Mouse (Mus musculus): ENCODE results near the gene Zbtb7a. TPM values are rescaled to one million over a fixed set of nuclear protein-coding genes. Genes with fewer than 3 reads are reported as not detected.
A peak's percentile ranks its signal among the peaks of the same experiment; 100 is the strongest.
"Not testable (repeated sequence)": the region's sequence is repeated elsewhere in the genome, so short reads cannot be mapped to it uniquely, and the experiment has no call there.

Gene Zbtb7a
- polyA plus RNA-seq, 1 experiment from 2014 or later = 34.2 TPM

DNA sequence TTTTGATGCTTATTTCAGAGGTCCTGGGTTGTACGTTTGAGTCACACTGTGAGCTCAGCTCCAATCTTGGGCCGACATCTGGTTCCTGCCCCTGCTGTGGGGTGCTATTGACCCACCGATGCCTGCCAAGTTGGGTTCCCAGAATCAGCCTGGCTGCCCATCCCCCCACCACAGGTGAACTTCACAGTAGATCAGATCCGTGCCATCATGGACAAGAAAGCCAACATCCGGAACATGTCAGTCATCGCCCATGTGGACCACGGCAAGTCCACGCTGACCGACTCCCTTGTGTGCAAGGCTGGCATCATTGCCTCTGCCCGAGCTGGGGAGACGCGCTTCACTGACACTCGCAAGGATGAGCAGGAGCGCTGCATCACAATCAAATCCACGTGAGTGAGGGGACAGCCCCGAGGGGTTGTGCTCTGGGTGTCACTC, 42.5 kb downstream of the Zbtb7a start:
- 7% methylated on average over 16 of the region's 16 CpGs for WGBS
- Histone ChIP-seq H3K27ac (ENCODE audit: low read depth, low read length) (peak overlapping the region; percentile 92), H3K4me3 (ENCODE audit: low read depth, low read length) (peak overlapping the region; percentile 100), H3K4me1 (replicated peaks; ENCODE audit: control insufficient read depth, insufficient read depth, low read length) (peaks cover 41% of the 10 kb centered on the region), H3K4me2 (peak overlapping the region; percentile 99), H3K27me3 (replicated peaks; ENCODE audit: control insufficient read depth, insufficient read depth, low read length) (no peaks in the 10 kb centered on the region), H3K9me3 (ENCODE audit: control insufficient read depth, low read length) (no peaks in the 10 kb centered on the region), H3K9ac (ENCODE audit: low read depth, low read length) (peak overlapping the region; percentile 100), H3K36me3 (ENCODE audit: control insufficient read depth, insufficient read depth, low read length) (peaks cover 52% of the 10 kb centered on the region)
- no peak for DNase-seq (ENCODE audit: low spot score)
- no peak for ATAC-seq (replicated peaks; ENCODE audit: low FRiP score)

DNA sequence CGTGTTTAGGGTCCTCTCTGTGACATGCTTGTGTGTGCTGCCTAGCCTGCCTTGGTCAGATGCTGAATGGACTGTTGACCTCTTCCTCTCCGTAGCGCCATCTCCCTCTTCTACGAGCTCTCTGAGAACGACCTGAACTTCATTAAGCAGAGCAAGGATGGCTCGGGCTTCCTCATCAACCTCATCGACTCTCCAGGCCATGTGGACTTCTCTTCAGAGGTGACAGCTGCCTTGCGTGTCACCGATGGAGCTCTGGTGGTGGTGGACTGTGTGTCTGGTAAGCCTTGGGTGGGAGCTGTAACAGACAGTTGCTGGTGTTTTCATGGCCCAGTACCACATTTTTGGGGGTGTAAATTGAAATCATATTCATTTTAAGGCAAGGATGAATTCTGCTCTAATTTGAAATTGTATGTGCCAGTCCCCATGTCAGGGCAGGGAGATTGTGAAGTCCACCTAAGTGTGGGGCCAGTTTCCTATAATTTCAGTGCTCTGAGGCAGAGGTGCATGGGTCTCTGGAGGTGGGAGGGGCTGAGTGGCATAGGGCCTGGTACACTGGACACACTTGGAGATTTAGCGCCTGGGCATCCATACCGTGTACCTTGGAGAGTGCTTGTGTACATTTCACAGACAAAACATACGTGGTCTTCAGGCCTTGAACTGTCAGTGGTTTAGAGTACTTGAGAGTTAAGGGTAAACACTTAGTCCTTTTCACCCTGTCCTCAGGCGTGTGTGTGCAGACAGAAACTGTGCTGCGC, 43.1 kb downstream of the Zbtb7a start:
- Histone ChIP-seq H3K27ac (ENCODE audit: low read depth, low read length) (peak overlapping the region; percentile 92), H3K4me1 (replicated peaks; ENCODE audit: control insufficient read depth, insufficient read depth, low read length) (peaks cover 41% of the 10 kb centered on the region), H3K27me3 (replicated peaks; ENCODE audit: control insufficient read depth, insufficient read depth, low read length) (no peaks in the 10 kb centered on the region), H3K4me2 (peak overlapping the region; percentile 99), H3K4me3 (ENCODE audit: low read depth, low read length) (peak overlapping the region; percentile 100), H3K9ac (ENCODE audit: low read depth, low read length) (peak overlapping the region; percentile 100), H3K9me3 (ENCODE audit: control insufficient read depth, low read length) (no peaks in the 10 kb centered on the region), H3K36me3 (ENCODE audit: control insufficient read depth, insufficient read depth, low read length) (peaks cover 52% of the 10 kb centered on the region)
- WGBS = 52% methylated on average over 14 of the region's 14 CpGs
- ATAC-seq (replicated peaks; ENCODE audit: low FRiP score) (no peak), DNase-seq (ENCODE audit: low spot score) (no peak)

DNA sequence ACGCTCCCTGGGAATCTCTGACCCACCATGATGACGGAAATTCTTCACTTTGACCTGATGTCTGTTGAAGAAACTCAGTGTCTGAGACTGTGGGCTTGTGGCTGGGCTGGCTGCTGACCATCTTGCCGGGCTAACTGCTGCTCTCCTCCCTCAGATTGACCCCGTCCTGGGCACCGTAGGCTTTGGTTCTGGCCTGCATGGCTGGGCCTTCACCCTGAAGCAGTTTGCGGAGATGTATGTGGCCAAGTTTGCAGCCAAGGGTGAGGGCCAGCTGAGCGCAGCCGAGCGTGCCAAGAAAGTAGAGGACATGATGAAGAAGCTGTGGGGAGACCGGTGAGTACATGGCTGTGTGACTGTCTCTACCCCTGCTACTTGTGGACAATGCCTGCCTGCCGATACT, 43.9 kb downstream of the Zbtb7a start:
- Histone ChIP-seq H3K36me3 (ENCODE audit: control insufficient read depth, insufficient read depth, low read length) (peaks cover 52% of the 10 kb centered on the region), H3K9ac (ENCODE audit: low read depth, low read length) (peak overlapping the region; percentile 30; the same call in 1 of the 2 replicates), H3K4me2 (peak overlapping the region; percentile 99), H3K4me1 (replicated peaks; ENCODE audit: control insufficient read depth, insufficient read depth, low read length) (peaks cover 39% of the 10 kb centered on the region), H3K9me3 (ENCODE audit: control insufficient read depth, low read length) (no peaks in the 10 kb centered on the region), H3K27me3 (replicated peaks; ENCODE audit: control insufficient read depth, insufficient read depth, low read length) (no peaks in the 10 kb centered on the region), H3K27ac (ENCODE audit: low read depth, low read length) (peak overlapping the region; percentile 92; the same call in 1 of the 2 replicates), H3K4me3 (ENCODE audit: low read depth, low read length) (peak overlapping the region; percentile 100)
- 93% methylated on average over 11 of the region's 11 CpGs for WGBS
- no peak for DNase-seq (ENCODE audit: low spot score)
- no peak for ATAC-seq (replicated peaks; ENCODE audit: low FRiP score)

DNA sequence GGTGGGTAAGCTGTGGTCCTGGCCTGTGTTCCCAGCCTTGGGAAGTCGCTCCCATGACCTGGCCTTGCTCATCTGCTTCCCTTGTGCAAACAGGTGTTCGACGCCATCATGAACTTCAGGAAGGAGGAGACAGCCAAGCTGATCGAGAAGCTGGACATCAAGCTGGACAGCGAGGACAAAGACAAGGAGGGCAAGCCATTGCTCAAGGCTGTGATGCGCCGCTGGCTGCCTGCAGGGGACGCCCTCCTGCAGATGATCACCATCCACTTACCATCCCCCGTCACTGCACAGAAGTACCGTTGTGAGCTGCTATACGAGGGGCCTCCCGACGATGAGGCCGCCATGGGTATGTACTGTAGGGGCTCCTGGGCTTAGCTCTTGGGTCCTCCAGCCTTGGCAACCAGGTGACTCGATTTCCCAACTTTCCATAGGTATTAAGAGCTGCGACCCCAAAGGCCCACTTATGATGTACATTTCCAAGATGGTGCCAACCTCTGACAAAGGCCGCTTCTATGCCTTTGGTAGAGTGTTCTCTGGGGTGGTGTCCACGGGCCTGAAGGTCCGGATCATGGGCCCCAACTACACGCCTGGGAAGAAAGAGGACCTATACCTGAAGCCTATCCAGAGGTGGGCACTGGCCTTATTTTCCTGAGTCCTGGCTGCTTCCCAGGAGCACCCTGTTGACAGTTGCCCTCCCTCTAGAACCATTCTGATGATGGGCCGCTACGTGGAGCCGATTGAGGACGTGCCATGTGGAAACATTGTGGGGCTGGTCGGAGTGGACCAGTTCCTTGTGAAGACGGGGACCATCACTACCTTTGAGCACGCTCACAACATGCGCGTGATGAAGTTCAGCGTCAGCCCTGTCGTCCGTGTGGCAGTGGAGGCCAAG, 44.7 kb downstream of the Zbtb7a start:
- peak overlapping the region; percentile 100; the same call in 1 of the 2 replicates for H3K4me3 ChIP-seq (ENCODE audit: low read depth, low read length)
- no peaks in the 10 kb centered on the region for H3K27me3 ChIP-seq (replicated peaks; ENCODE audit: control insufficient read depth, insufficient read depth, low read length)
- H3K9ac ChIP-seq (ENCODE audit: low read depth, low read length) = peak overlapping the region; percentile 30; the same call in 1 of the 2 replicates
- ATAC-seq (replicated peaks; ENCODE audit: low FRiP score) (no peak), DNase-seq (ENCODE audit: low spot score) (no peak)
- H3K4me2 ChIP-seq = no peak overlapping the region; the same call in 1 of the 2 replicates
- 88% methylated on average over 32 of the region's 32 CpGs for WGBS
- H3K4me1 ChIP-seq (replicated peaks; ENCODE audit: control insufficient read depth, insufficient read depth, low read length) = peaks cover 37% of the 10 kb centered on the region
- H3K36me3 ChIP-seq (ENCODE audit: control insufficient read depth, insufficient read depth, low read length) = peaks cover 52% of the 10 kb centered on the region
- H3K27ac ChIP-seq (ENCODE audit: low read depth, low read length) = peak overlapping the region; percentile 26
- no peaks in the 10 kb centered on the region for H3K9me3 ChIP-seq (ENCODE audit: control insufficient read depth, low read length)

DNA sequence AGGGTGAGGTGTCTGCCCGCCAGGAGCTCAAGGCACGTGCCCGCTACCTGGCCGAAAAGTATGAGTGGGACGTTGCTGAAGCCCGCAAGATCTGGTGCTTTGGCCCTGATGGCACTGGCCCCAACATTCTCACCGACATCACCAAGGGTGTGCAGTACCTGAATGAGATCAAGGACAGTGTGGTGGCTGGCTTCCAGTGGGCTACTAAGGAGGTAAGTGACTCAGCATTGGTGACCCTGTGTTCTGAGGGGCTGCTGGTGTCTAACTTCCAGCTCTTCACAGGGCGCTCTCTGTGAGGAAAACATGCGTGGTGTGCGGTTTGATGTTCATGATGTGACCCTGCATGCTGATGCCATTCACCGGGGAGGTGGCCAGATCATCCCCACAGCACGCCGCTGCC, 45.9 kb downstream of the Zbtb7a start:
- H3K27ac ChIP-seq (ENCODE audit: low read depth, low read length) = no peak overlapping the region; the same call in 1 of the 2 replicates
- no peak for DNase-seq (ENCODE audit: low spot score)
- H3K36me3 ChIP-seq (ENCODE audit: control insufficient read depth, insufficient read depth, low read length) = peaks cover 55% of the 10 kb centered on the region
- H3K4me1 ChIP-seq (replicated peaks; ENCODE audit: control insufficient read depth, insufficient read depth, low read length) = peaks cover 30% of the 10 kb centered on the region
- H3K27me3 ChIP-seq (replicated peaks; ENCODE audit: control insufficient read depth, insufficient read depth, low read length) = no peaks in the 10 kb centered on the region
- WGBS = 92% methylated on average over 13 of the region's 13 CpGs
- no peak overlapping the region for H3K9ac ChIP-seq (ENCODE audit: low read depth, low read length)
- H3K4me3 ChIP-seq (ENCODE audit: low read depth, low read length) = 0 out of 2 replicates have a peak overlapping the region, but pooled peaks have one; percentile 7
- no peaks in the 10 kb centered on the region for H3K9me3 ChIP-seq (ENCODE audit: control insufficient read depth, low read length)
- H3K4me2 ChIP-seq = no peak overlapping the region
- no peak for ATAC-seq (replicated peaks; ENCODE audit: low FRiP score)

DNA sequence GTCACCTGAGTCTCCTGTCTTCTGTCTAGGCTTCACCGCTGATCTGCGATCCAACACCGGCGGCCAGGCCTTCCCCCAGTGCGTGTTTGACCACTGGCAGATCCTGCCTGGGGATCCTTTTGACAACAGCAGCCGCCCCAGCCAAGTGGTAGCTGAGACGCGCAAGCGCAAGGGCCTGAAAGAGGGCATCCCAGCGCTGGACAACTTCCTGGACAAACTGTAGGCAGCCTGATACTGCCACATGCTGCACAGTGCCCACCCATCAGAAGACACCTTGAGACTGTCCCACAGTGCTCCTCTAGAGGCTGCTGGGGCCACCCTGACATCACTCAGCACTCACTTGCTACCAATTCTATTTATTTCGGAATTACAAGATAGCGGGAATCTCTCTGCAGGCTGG, 46.8 kb downstream of the Zbtb7a start:
- not testable (repeated sequence) for DNase-seq (ENCODE audit: low spot score); H3K27me3 ChIP-seq (replicated peaks; ENCODE audit: control insufficient read depth, insufficient read depth, low read length); H3K4me3 ChIP-seq (ENCODE audit: low read depth, low read length); H3K4me2 ChIP-seq; ATAC-seq (replicated peaks; ENCODE audit: low FRiP score); H3K9ac ChIP-seq (ENCODE audit: low read depth, low read length); H3K9me3 ChIP-seq (ENCODE audit: control insufficient read depth, low read length)
- Histone ChIP-seq H3K36me3 (ENCODE audit: control insufficient read depth, insufficient read depth, low read length) (peaks cover 59% of the 10 kb centered on the region), H3K27ac (ENCODE audit: low read depth, low read length) (peak overlapping the region; percentile 49; the same call in 1 of the 2 replicates), H3K4me1 (replicated peaks; ENCODE audit: control insufficient read depth, insufficient read depth, low read length) (peaks cover 29% of the 10 kb centered on the region)
- 71% methylated on average over 12 of the region's 12 CpGs for WGBS

DNA sequence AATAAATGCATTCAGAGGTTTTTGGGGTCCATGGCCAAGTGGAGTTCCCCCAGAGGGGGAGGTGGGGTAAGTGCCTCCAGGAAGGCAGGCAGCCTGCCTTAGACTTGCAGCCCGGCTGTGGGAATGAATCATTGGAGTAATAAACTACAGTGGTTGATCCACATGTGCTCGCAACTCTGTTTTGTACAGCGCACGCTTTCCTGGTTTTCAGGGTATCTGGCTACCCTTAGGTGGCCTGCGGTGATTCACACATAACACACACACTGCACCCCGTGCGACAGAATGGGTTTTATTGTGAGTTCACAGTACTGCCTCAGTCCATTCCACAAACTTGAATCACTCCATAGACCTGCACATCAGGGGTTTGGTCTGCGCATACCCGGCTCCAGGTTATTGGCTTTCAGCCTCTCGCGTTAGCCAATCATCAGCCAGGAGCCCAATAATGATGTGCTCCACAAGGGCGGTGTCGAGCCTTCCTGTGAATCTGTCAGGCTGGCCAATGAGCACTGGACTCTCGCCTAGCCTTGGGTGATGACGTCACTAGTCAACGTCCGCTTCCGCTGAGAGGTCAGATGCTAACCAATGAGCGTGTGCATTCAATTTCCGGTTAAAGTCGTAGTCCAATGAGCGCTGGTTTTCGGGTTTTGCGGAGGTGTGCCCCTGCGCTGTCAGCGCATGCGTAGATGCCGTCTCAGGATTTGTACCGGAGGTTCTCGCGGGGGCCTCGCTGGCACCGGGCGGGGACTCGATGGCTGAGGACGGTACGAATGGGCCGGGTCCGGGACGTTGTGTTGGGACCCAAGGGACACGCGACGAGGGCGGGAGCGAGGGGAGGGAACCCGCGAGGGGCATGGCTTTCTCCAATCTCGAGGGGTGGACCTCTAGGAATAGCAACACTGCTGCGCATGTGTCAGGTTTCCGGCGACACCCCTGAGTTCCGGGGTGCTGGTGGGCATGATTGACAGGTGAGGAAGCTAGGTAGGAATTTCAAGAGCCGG, 47.6 kb downstream of the Zbtb7a start, which contains the start of gene Dapk3:
Dapk3 (plus strand) TSS at position 670 of the 998 bp plus-strand sequence.
- H3K27ac ChIP-seq (ENCODE audit: low read depth, low read length) = peak within 1 kb of the TSS; percentile 78
- peak within 1 kb of the TSS; percentile 65 for H3K4me3 ChIP-seq (ENCODE audit: low read depth, low read length)
- DNase-seq (ENCODE audit: low spot score) (peak; percentile 93), ATAC-seq (replicated peaks; ENCODE audit: low FRiP score) (peak; percentile 91)
- H3K36me3 ChIP-seq (ENCODE audit: control insufficient read depth, insufficient read depth, low read length) = peaks cover 59% of the 10 kb centered on the region
- peak within 1 kb of the TSS; percentile 73 for H3K9ac ChIP-seq (ENCODE audit: low read depth, low read length)
- H3K27me3 ChIP-seq (replicated peaks; ENCODE audit: control insufficient read depth, insufficient read depth, low read length) = no peaks in the 10 kb centered on the region
- WGBS = 4% methylated on average over 53 of the region's 53 CpGs
- no peaks in the 10 kb centered on the region for H3K9me3 ChIP-seq (ENCODE audit: control insufficient read depth, low read length)
- H3K4me1 ChIP-seq (replicated peaks; ENCODE audit: control insufficient read depth, insufficient read depth, low read length) = peaks cover 29% of the 10 kb centered on the region
- H3K4me2 ChIP-seq = peak within 1 kb of the TSS; percentile 82

Data from liver, embryonic 11.5 days (tissue).